Mouse (Mus musculus) lung, postnatal 0 days (tissue): Measurements from ENCODE around the gene Sertad1.

ENCODE experiments used
- CTCF ChIP-seq: IDR thresholded peaks from 2 replicates; pipeline ENCODE4 v1.5.1; 2016; ENCODE audit warnings: antibody characterized with exemption, mild to moderate bottlenecking
- EP300 ChIP-seq: IDR thresholded peaks from 2 replicates; pipeline ENCODE4 v1.6.1; 2016; ENCODE audit warnings: antibody characterized with exemption, mild to moderate bottlenecking, control low read depth

DNA sequence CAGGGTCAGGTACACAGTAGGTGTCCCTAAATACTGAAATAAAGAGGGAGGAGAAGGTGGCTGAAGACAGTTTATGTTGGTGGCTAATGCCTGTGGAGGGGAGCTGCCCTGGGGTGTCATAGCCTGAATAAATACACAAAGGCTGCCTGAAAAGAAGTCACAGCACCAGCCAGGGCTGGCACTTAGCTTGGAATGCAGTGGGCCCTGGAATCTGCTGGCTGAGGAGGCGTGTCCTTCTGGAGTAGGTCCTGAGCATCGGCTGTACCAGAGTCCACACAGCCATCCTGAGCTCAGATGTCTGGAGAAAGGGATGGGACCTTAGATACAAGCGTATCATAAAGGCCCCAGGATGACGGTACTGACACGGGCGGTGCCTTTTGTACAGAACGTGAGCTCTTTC, 5.1 kb downstream of the Sertad1 start:
- no peak for TF ChIP-seq CTCF
- no peak for TF ChIP-seq EP300
